Mouse (Mus musculus) forebrain, embryonic 16.5 days (tissue): ENCODE measurements around the gene Stk17b. TPM values are rescaled to one million over a fixed set of nuclear protein-coding genes. Genes with fewer than 3 reads are reported as not detected.
A peak's percentile ranks its signal among the peaks of the same experiment; 100 is the strongest.

Source experiments
- ATAC-seq: fragments of 200-750 bp; cut with Nextera tagmentation; 2 replicates; pipeline ENCODE4 v1.8.0; 2017; ENCODE audit warnings: mild to moderate bottlenecking, moderate library complexity
- H3K27ac ChIP-seq: fragments of 300-500 bp; sonication (generic); 2 replicates; pipeline ENCODE4 v1.5.1; 2014; ENCODE audit warnings: low read length, control low read depth
- H3K27me3 ChIP-seq: fragments of 300-500 bp; sonication (generic); replicated peaks from 2 replicates; pipeline ENCODE4 v1.6.1; 2014; ENCODE audit warnings: low read length; ENCODE audit not compliant: control insufficient read depth, insufficient read depth
- H3K36me3 ChIP-seq: fragments of 300-500 bp; sonication (generic); 2 replicates; pipeline ENCODE4 v1.6.1; 2014; ENCODE audit not compliant: control insufficient read depth, insufficient read depth
- H3K4me1 ChIP-seq: fragments of 300-500 bp; sonication (generic); replicated peaks from 2 replicates; pipeline ENCODE4 v1.6.1; 2014; ENCODE audit warnings: low read length; ENCODE audit not compliant: control insufficient read depth, insufficient read depth
- H3K4me2 ChIP-seq: fragments of 300-500 bp; sonication (generic); 2 replicates; pipeline ENCODE4 v1.6.1; 2014; ENCODE audit warnings: mild to moderate bottlenecking, low read length, control low read depth
- H3K4me3 ChIP-seq: fragments of 300-500 bp; sonication (generic); replicated peaks from 2 replicates; pipeline ENCODE4 v1.5.1; 2014; ENCODE audit warnings: mild to moderate bottlenecking, low read length, control low read depth
- H3K9ac ChIP-seq: fragments of 300-500 bp; sonication (generic); replicated peaks from 2 replicates; pipeline ENCODE4 v1.6.1; 2014; ENCODE audit warnings: low read depth, low read length, control low read depth
- H3K9me3 ChIP-seq: fragments of 300-500 bp; sonication (generic); 2 replicates; pipeline ENCODE4 v1.6.1; 2016; ENCODE audit warnings: low read length; ENCODE audit not compliant: control insufficient read depth
- WGBS: fragments of 180-500 bp; shearing (Covaris S2); extraction: QIAGEN DNeasy Blood & Tissue Kit; methylation state at CpG from one replicate; pipeline ENCODE4 v1.1.7; 2014; 5-methylcytosine and 5-hydroxymethylcytosine counted together
- polyA plus RNA-seq: library from polyadenylated mRNA; unstranded; fragments of >200 nt; fragmentation: Nextera tagmentation; extraction: Ambion mirVana; gene quantifications from 2 replicates; pipeline ENCODE4 v1.2.1, GENCODE M21; 2015

The Stk17b gene
- 4.9 and 6.0 TPM in 2 replicates for polyA plus RNA-seq

DNA sequence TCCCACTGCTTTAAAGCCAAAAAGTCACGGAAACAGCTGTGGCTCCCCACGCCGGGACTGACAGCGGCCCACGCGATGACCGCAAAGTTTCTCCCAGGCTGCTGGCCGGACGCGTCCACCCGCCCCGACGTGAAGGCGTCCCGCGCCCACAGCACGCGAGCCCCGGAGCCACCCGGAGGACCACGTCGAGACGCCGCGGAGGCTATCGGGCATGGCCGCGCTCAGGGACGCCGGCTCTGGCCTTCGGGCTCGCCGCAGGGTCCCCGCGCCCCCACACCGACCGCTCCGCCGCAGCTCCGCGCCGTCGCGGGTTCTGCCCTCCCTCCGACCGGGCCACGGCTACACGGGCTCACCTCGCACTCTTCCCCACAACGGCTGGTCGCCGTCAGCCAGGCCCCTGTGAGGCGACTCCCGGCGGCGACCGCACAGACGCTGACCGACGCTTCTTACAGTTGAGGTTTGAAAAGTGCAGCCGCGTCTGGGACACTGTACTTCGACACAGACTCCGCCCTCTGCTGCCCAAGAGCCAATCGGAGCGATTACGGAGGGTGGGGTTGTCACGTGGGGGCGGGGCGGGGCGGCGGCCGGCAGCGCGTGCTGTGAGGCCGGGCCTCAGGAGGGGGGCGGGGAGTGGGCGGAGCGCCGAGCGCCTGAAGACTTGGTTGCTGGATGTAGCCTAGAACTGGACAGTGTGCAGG lies at the start of gene Stk17b:
Gene Stk17b (minus strand): TSS at position 504 of the 698 bp plus-strand sequence.
- Histone ChIP-seq H3K27ac (no peak within 1 kb of the TSS), H3K4me1 (peaks cover 7% of the 10 kb centered on the region), H3K9ac (peak within 1 kb of the TSS; percentile 65), H3K4me2 (peak within 1 kb of the TSS; percentile 91), H3K9me3 (no peaks in the 10 kb centered on the region), H3K4me3 (peak within 1 kb of the TSS; percentile 81), H3K27me3 (no peaks in the 10 kb centered on the region), H3K36me3 (no peaks in the 10 kb centered on the region)
- peak; percentile 99 for ATAC-seq
- under 1% methylated on average over 71 of the region's 81 CpGs for WGBS

DNA sequence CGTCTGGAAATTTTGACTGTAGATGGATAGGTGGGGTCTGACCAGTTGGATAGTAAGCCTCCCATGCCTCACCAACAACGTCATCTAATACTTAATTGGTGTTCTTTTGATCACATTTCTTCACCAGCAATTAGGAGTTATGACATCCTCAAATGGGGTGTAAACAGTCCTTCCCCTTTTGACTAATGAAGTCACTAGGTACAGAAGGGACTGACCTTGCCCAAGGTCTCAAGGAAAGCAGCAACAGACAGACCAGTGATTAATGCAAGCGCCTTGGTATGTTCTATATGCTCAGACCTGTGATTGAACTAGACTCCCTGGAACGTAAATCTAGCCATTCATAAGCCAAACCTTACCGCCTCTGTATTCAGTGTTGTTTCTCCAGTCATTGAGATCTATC lies 45.3 kb upstream of the Stk17b start:
- Histone ChIP-seq H3K4me1 (no peaks in the 10 kb centered on the region), H3K4me2 (no peak overlapping the region), H3K36me3 (no peaks in the 10 kb centered on the region), H3K27me3 (no peaks in the 10 kb centered on the region), H3K9ac (no peak overlapping the region), H3K9me3 (no peaks in the 10 kb centered on the region), H3K4me3 (no peak overlapping the region), H3K27ac (no peak overlapping the region)
- no peak for ATAC-seq
- 90% methylated on average over 5 of the region's 5 CpGs for WGBS

DNA sequence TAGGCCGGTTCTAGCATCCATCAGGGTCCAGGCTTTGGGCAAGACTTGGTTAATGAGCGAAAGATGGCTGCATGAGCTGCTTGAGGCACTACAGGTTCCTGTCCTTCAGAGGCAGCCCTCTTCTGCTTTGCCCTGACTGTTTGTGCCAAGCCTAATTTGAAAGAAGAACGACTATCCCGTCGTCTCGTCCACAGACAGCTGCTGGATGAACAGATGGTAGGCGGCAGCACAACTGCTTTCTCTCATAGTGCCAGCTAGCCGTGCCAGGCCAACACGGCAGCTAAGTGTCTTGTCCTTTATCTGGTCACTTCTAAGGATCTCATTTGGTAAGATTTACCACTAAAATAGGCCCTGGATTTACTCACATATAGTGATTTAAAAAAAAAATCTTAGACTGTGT lies 44.1 kb upstream of the Stk17b start:
- peaks cover 3% of the 10 kb centered on the region; the same call in 1 of the 2 replicates for H3K4me1 ChIP-seq
- WGBS: 59% methylated on average over 9 of the region's 9 CpGs
- no peak for ATAC-seq
- no peak overlapping the region for H3K4me3 ChIP-seq
- H3K36me3 ChIP-seq: no peaks in the 10 kb centered on the region
- no peak overlapping the region for H3K4me2 ChIP-seq
- H3K9me3 ChIP-seq: no peaks in the 10 kb centered on the region
- H3K27me3 ChIP-seq: no peaks in the 10 kb centered on the region
- H3K9ac ChIP-seq: no peak overlapping the region
- no peak overlapping the region for H3K27ac ChIP-seq

- Histone ChIP-seq H3K27ac (no peak overlapping the region), H3K27me3 (no peaks in the 10 kb centered on the region), H3K9ac (no peak overlapping the region), H3K4me1 (peaks cover 9% of the 10 kb centered on the region), H3K9me3 (no peaks in the 10 kb centered on the region), H3K4me2 (no peak overlapping the region), H3K4me3 (no peak overlapping the region), H3K36me3 (no peaks in the 10 kb centered on the region)
- 82% methylated on average over 9 of the region's 9 CpGs for WGBS
- peak; percentile 6; the same call in 1 of the 2 replicates for ATAC-seq
Observed at GRCm38 (mm10) chr1:53824446-53825337, 39.7 kb upstream of the Stk17b start.

- peaks cover 9% of the 10 kb centered on the region for H3K4me1 ChIP-seq
- no peaks in the 10 kb centered on the region for H3K27me3 ChIP-seq
- ATAC-seq: peak; percentile 96
- H3K4me2 ChIP-seq: peak overlapping the region; percentile 39
- peak overlapping the region; percentile 15 for H3K4me3 ChIP-seq
- H3K36me3 ChIP-seq: no peaks in the 10 kb centered on the region
- WGBS: 2% methylated on average over 10 of the region's 10 CpGs
- H3K27ac ChIP-seq: no peak overlapping the region
- no peak overlapping the region for H3K9ac ChIP-seq
- no peaks in the 10 kb centered on the region for H3K9me3 ChIP-seq
Observed at GRCm38 (mm10) chr1:53823687-53824445, 38.8 kb upstream of the Stk17b start.

- Histone ChIP-seq H3K9ac (no peak overlapping the region), H3K36me3 (no peaks in the 10 kb centered on the region), H3K27ac (no peak overlapping the region), H3K4me3 (no peak overlapping the region), H3K4me1 (peaks cover 9% of the 10 kb centered on the region), H3K27me3 (no peaks in the 10 kb centered on the region), H3K4me2 (no peak overlapping the region), H3K9me3 (no peaks in the 10 kb centered on the region)
- no peak for ATAC-seq
Observed at GRCm38 (mm10) chr1:53821983-53822382, 37.0 kb upstream of the Stk17b start.

- H3K4me3 ChIP-seq: no peak overlapping the region
- H3K27ac ChIP-seq: no peak overlapping the region
- H3K36me3 ChIP-seq: no peaks in the 10 kb centered on the region
- peaks cover 9% of the 10 kb centered on the region for H3K4me1 ChIP-seq
- ATAC-seq: no peak
- H3K9ac ChIP-seq: no peak overlapping the region
- no peak overlapping the region for H3K4me2 ChIP-seq
- H3K27me3 ChIP-seq: no peaks in the 10 kb centered on the region
- WGBS: 32% methylated on average over 5 of the region's 5 CpGs
- no peaks in the 10 kb centered on the region for H3K9me3 ChIP-seq
Observed at GRCm38 (mm10) chr1:53820041-53820632, 35.1 kb upstream of the Stk17b start.

DNA sequence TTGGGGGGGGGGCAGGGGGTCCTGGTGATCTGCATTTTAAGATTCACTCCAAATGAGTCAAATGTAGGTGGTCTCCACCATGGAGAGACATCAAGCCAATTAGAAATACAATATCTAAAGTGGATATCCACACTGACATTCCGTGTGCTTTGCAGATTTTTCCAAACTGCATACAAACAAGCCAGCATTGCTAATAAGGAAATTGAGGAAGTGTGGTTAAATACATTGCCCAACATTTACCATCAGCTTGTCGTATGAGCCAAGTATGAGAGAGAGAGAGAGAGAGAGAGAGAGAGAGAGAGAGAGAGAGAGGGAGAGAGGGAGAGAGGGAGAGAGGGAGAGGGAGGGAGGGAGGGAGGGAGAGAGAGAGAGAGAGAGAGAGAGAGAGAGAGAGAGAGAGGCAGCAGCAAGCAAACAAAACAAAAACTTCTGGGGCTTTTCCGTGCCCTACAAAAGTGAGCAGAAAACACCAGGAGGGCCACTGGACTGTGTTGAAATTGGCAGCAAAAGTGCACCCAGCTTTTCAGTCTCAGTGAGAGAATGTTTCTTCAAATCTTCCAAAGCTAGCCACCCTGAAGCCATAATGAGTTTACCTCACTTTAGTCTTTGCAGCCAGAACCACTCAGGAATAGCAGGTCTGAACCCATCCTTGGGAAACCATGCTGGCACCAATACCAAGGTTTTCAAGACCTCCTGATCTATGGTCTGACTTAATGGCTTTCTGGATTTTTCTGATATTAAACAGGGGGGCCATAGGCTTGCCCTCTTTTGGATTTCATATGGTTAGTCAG lies 33.2 kb upstream of the Stk17b start:
- no peak overlapping the region for H3K4me3 ChIP-seq
- H3K9ac ChIP-seq: no peak overlapping the region
- H3K9me3 ChIP-seq: no peaks in the 10 kb centered on the region
- no peak for ATAC-seq
- no peaks in the 10 kb centered on the region for H3K27me3 ChIP-seq
- H3K4me2 ChIP-seq: no peak overlapping the region
- 36% methylated on average over 3 of the region's 3 CpGs for WGBS
- no peaks in the 10 kb centered on the region; the same call in 1 of the 2 replicates for H3K4me1 ChIP-seq
- no peaks in the 10 kb centered on the region for H3K36me3 ChIP-seq
- H3K27ac ChIP-seq: no peak overlapping the region
